Mouse (Mus musculus): ENCODE measurements at regions not wholly inside any gene's neighbourhood (a gene's known extent, or its start where the extent isn't known, plus 50 kb on each side); places are given as distances from the start of the nearest gene placed in this dataset.
"Not testable (repeated sequence)": the region's sequence is repeated elsewhere in the genome, so short reads cannot be mapped to it uniquely, and the experiment has no call there.

GRCm38 (mm10) chr7:138758386-138758785, 87.5 kb upstream of the Ppp2r2d start:
- intact Hi-C loops (cut with DNase I), result no loop called here

GRCm38 (mm10) chr7:138748442-138748841, 97.4 kb upstream of the Ppp2r2d start:
- DNase-seq, result no peak
- intact Hi-C loops (cut with DNase I), result no loop called here

More at GRCm38 (mm10) chr7:138758386-138758785, 87.5 kb upstream of the Ppp2r2d start:
- DNase-seq, result no peak

- no peak for DNase-seq
- intact Hi-C loops (cut with DNase I), result no loop called here
These were observed 99.3 kb upstream of the Ppp2r2d start for GRCm38 (mm10) chr7:138746616-138747015.

GRCm38 (mm10) chr7:138742516-138742845, 103.4 kb upstream of the Ppp2r2d start:
- intact Hi-C loops (cut with DNase I), result no loop called here
- DNase-seq, result no peak

GRCm38 (mm10) chr7:138741816-138742515, 103.9 kb upstream of the Ppp2r2d start:
- DNase-seq, result no peak
- intact Hi-C loops (cut with DNase I), result no loop called here

- intact Hi-C loops (cut with DNase I), result loop anchor here (2.0 to 10.0 kb wide), 2 partner anchors 95 to 191 kb away; no protein-coding TSS in a partner anchor
- peak; percentile 40 to 62 for DNase-seq
These were observed 111.6 kb upstream of the Ppp2r2d start for GRCm38 (mm10) chr7:138734254-138734653.

GRCm38 (mm10) chr7:138724829-138725228, 121.0 kb upstream of the Ppp2r2d start:
- intact Hi-C loops (cut with DNase I), result no loop called here
- DNase-seq, result no peak

- intact Hi-C loops (cut with DNase I), result no loop called here
- no peak for DNase-seq
These were observed 126.3 kb upstream of the Ppp2r2d start for GRCm38 (mm10) chr7:138719608-138720007.

GRCm38 (mm10) chr7:138719115-138719514, 126.8 kb upstream of the Ppp2r2d start:
- DNase-seq, result no peak
- intact Hi-C loops (cut with DNase I), result no loop called here

GRCm38 (mm10) chr7:138714731-138715130, 131.1 kb upstream of the Ppp2r2d start:
- DNase-seq, result no peak
- intact Hi-C loops (cut with DNase I), result no loop called here

- intact Hi-C loops (cut with DNase I), result no loop called here
- DNase-seq, result no peak
These were observed 137.5 kb upstream of the Ppp2r2d start for GRCm38 (mm10) chr7:138708373-138708772.

- intact Hi-C loops (cut with DNase I); DNase-seq: not testable (repeated sequence)
These were observed 146.3 kb upstream of the Ppp2r2d start for GRCm38 (mm10) chr7:138699599-138699998.

GRCm38 (mm10) chr7:138682161-138682560, 163.7 kb upstream of the Ppp2r2d start:
- intact Hi-C loops (cut with DNase I), result no loop called here
- DNase-seq, result no peak

GRCm38 (mm10) chr7:138680530-138680929, 165.3 kb upstream of the Ppp2r2d start:
- DNase-seq, result no peak

GRCm38 (mm10) chr7:138679575-138679974, 166.3 kb upstream of the Ppp2r2d start:
- intact Hi-C loops (cut with DNase I), result no loop called here
- DNase-seq, result no peak

More at GRCm38 (mm10) chr7:138680530-138680929, 165.3 kb upstream of the Ppp2r2d start:
- intact Hi-C loops (cut with DNase I), result no loop called here

GRCm38 (mm10) chr7:138672959-138673358, 172.9 kb upstream of the Ppp2r2d start:
- DNase-seq, result no peak

GRCm38 (mm10) chr7:138668337-138668736, 177.5 kb upstream of the Ppp2r2d start:
- no peak for DNase-seq
- intact Hi-C loops (cut with DNase I), result no loop called here

More at GRCm38 (mm10) chr7:138672959-138673358, 172.9 kb upstream of the Ppp2r2d start:
- intact Hi-C loops (cut with DNase I), result no loop called here

GRCm38 (mm10) chr7:138660124-138660523, 185.8 kb upstream of the Ppp2r2d start:
- no peak for DNase-seq
- intact Hi-C loops (cut with DNase I), result no loop called here

- intact Hi-C loops (cut with DNase I), result no loop called here
- no peak for DNase-seq
These were observed 188.4 kb upstream of the Ppp2r2d start for GRCm38 (mm10) chr7:138657521-138657920.

- intact Hi-C loops (cut with DNase I), result no loop called here
- no peak for DNase-seq
These were observed 188.8 kb upstream of the Ppp2r2d start for GRCm38 (mm10) chr7:138657076-138657475.

- DNase-seq, result no peak
- intact Hi-C loops (cut with DNase I), result no loop called here
These were observed 189.9 kb upstream of the Ppp2r2d start for GRCm38 (mm10) chr7:138655940-138656339.

GRCm38 (mm10) chr7:138650946-138651345, 194.9 kb upstream of the Ppp2r2d start:
- intact Hi-C loops (cut with DNase I), result no loop called here
- no peak for DNase-seq

GRCm38 (mm10) chr7:138647636-138648035, 198.2 kb upstream of the Ppp2r2d start:
- DNase-seq, result no peak
- intact Hi-C loops (cut with DNase I), result no loop called here
